Mouse (Mus musculus): ENCODE measurements around the gene Tmem11. TPM values are rescaled to one million over a fixed set of nuclear protein-coding genes. Genes with fewer than 3 reads are reported as not detected.
A peak's percentile ranks its signal among the peaks of the same experiment; 100 is the strongest.

The Tmem11 gene
- polyA plus RNA-seq, 1 experiment, result 15.6 TPM

GRCm38 (mm10) chr11:60845415-60845814 lies 33.7 kb downstream of the Tmem11 start:
- H3K27ac ChIP-seq (ENCODE audit: control insufficient read depth, insufficient read depth, low read depth, low read length), result no peak overlapping the region
- no peaks in the 10 kb centered on the region for H3K27me3 ChIP-seq (ENCODE audit: control insufficient read depth, insufficient read depth, low read length)
- no peaks in the 10 kb centered on the region for H3K4me1 ChIP-seq (ENCODE audit: control insufficient read depth, insufficient read depth, low read length)
- TF ChIP-seq POLR2A (IDR thresholded peaks at IDR 0.05; ENCODE audit: control insufficient read depth, low read depth, low read length) (no peak), CTCF (IDR thresholded peaks at IDR 0.05; ENCODE audit: control insufficient read depth, insufficient read depth, insufficient replicate concordance, low read depth, low read length) (no peak)
- no peaks in the 10 kb centered on the region for H3K36me3 ChIP-seq (ENCODE audit: control insufficient read depth, insufficient read depth, low read length)
- no peak overlapping the region for H3K4me3 ChIP-seq (ENCODE audit: control insufficient read depth, low read depth, low read length)

- Histone ChIP-seq H3K27me3 (ENCODE audit: control insufficient read depth, insufficient read depth, low read length) (no peaks in the 10 kb centered on the region), H3K27ac (ENCODE audit: control insufficient read depth, insufficient read depth, low read depth, low read length) (no peak overlapping the region), H3K4me3 (ENCODE audit: control insufficient read depth, low read depth, low read length) (no peak overlapping the region), H3K4me1 (ENCODE audit: control insufficient read depth, insufficient read depth, low read length) (no peaks in the 10 kb centered on the region), H3K36me3 (ENCODE audit: control insufficient read depth, insufficient read depth, low read length) (no peaks in the 10 kb centered on the region)
- no peak for TF ChIP-seq POLR2A (IDR thresholded peaks at IDR 0.05; ENCODE audit: control insufficient read depth, low read depth, low read length)
- no peak for TF ChIP-seq CTCF (IDR thresholded peaks at IDR 0.05; ENCODE audit: control insufficient read depth, insufficient read depth, insufficient replicate concordance, low read depth, low read length)
These were observed 35.7 kb downstream of the Tmem11 start for GRCm38 (mm10) chr11:60843412-60843811.

- no peaks in the 10 kb centered on the region for H3K36me3 ChIP-seq (ENCODE audit: control insufficient read depth, insufficient read depth, low read length)
- TF ChIP-seq CTCF (IDR thresholded peaks at IDR 0.05; ENCODE audit: control insufficient read depth, insufficient read depth, insufficient replicate concordance, low read depth, low read length) (no peak), POLR2A (IDR thresholded peaks at IDR 0.05; ENCODE audit: control insufficient read depth, low read depth, low read length) (no peak)
- H3K27ac ChIP-seq (ENCODE audit: control insufficient read depth, insufficient read depth, low read depth, low read length), result no peak overlapping the region
- no peaks in the 10 kb centered on the region; the same call in 1 of the 2 replicates for H3K4me1 ChIP-seq (ENCODE audit: control insufficient read depth, insufficient read depth, low read length)
- H3K4me3 ChIP-seq (ENCODE audit: control insufficient read depth, low read depth, low read length), result no peak overlapping the region
- H3K27me3 ChIP-seq (ENCODE audit: control insufficient read depth, insufficient read depth, low read length), result no peaks in the 10 kb centered on the region
These were observed 37.4 kb downstream of the Tmem11 start for GRCm38 (mm10) chr11:60841467-60842200.

GRCm38 (mm10) chr11:60837644-60838406 lies 41.2 kb downstream of the Tmem11 start:
- Histone ChIP-seq H3K36me3 (ENCODE audit: control insufficient read depth, insufficient read depth, low read length) (no peaks in the 10 kb centered on the region), H3K27ac (ENCODE audit: control insufficient read depth, insufficient read depth, low read depth, low read length) (no peak overlapping the region), H3K4me1 (ENCODE audit: control insufficient read depth, insufficient read depth, low read length) (no peaks in the 10 kb centered on the region; the same call in 1 of the 2 replicates), H3K27me3 (ENCODE audit: control insufficient read depth, insufficient read depth, low read length) (no peaks in the 10 kb centered on the region), H3K4me3 (ENCODE audit: control insufficient read depth, low read depth, low read length) (no peak overlapping the region)
- TF ChIP-seq POLR2A (IDR thresholded peaks at IDR 0.05; ENCODE audit: control insufficient read depth, low read depth, low read length), result no peak
- TF ChIP-seq CTCF (IDR thresholded peaks at IDR 0.05; ENCODE audit: control insufficient read depth, insufficient read depth, insufficient replicate concordance, low read depth, low read length), result no peak

GRCm38 (mm10) chr11:60836897-60837296 lies 42.2 kb downstream of the Tmem11 start:
- Histone ChIP-seq H3K27me3 (ENCODE audit: control insufficient read depth, insufficient read depth, low read length) (no peaks in the 10 kb centered on the region), H3K4me3 (ENCODE audit: control insufficient read depth, low read depth, low read length) (no peak overlapping the region), H3K27ac (ENCODE audit: control insufficient read depth, insufficient read depth, low read depth, low read length) (no peak overlapping the region), H3K4me1 (ENCODE audit: control insufficient read depth, insufficient read depth, low read length) (no peaks in the 10 kb centered on the region; the same call in 1 of the 2 replicates), H3K36me3 (ENCODE audit: control insufficient read depth, insufficient read depth, low read length) (no peaks in the 10 kb centered on the region)
- TF ChIP-seq CTCF (IDR thresholded peaks at IDR 0.05; ENCODE audit: control insufficient read depth, insufficient read depth, insufficient replicate concordance, low read depth, low read length), result no peak
- no peak for TF ChIP-seq POLR2A (IDR thresholded peaks at IDR 0.05; ENCODE audit: control insufficient read depth, low read depth, low read length)

GRCm38 (mm10) chr11:60830433-60831052 lies 48.5 kb downstream of the Tmem11 start, which contains the start of gene Dhrs7b:
Gene Dhrs7b (plus strand): TSS chr11:60830631.
- peak within 1 kb of the TSS; percentile 21 for H3K27ac ChIP-seq (ENCODE audit: control insufficient read depth, insufficient read depth, low read depth, low read length)

GRCm38 (mm10) chr11:60828903-60829302 lies 50.2 kb downstream of the Tmem11 start:
- Histone ChIP-seq H3K27me3 (ENCODE audit: control insufficient read depth, insufficient read depth, low read length) (no peaks in the 10 kb centered on the region), H3K4me3 (ENCODE audit: control insufficient read depth, low read depth, low read length) (no peak overlapping the region), H3K27ac (ENCODE audit: control insufficient read depth, insufficient read depth, low read depth, low read length) (no peak overlapping the region), H3K4me1 (ENCODE audit: control insufficient read depth, insufficient read depth, low read length) (no peaks in the 10 kb centered on the region), H3K36me3 (ENCODE audit: control insufficient read depth, insufficient read depth, low read length) (no peaks in the 10 kb centered on the region)
- no peak for TF ChIP-seq CTCF (IDR thresholded peaks at IDR 0.05; ENCODE audit: control insufficient read depth, insufficient read depth, insufficient replicate concordance, low read depth, low read length)
- no peak for TF ChIP-seq POLR2A (IDR thresholded peaks at IDR 0.05; ENCODE audit: control insufficient read depth, low read depth, low read length)

More at GRCm38 (mm10) chr11:60830433-60831052, 48.5 kb downstream of the Tmem11 start, which contains the start of gene Dhrs7b:
- TF ChIP-seq CTCF (IDR thresholded peaks at IDR 0.05; ENCODE audit: control insufficient read depth, insufficient read depth, insufficient replicate concordance, low read depth, low read length) (no peak), POLR2A (IDR thresholded peaks at IDR 0.05; ENCODE audit: control insufficient read depth, low read depth, low read length) (0 out of 2 replicates have a peak, but pooled peaks have one; percentile 30)
- Histone ChIP-seq H3K4me1 (ENCODE audit: control insufficient read depth, insufficient read depth, low read length) (no peaks in the 10 kb centered on the region), H3K36me3 (ENCODE audit: control insufficient read depth, insufficient read depth, low read length) (no peaks in the 10 kb centered on the region), H3K4me3 (ENCODE audit: control insufficient read depth, low read depth, low read length) (peak within 1 kb of the TSS; percentile 94), H3K27me3 (ENCODE audit: control insufficient read depth, insufficient read depth, low read length) (no peaks in the 10 kb centered on the region)
